Mouse (Mus musculus): ENCODE measurements around the gene Ppil2.

DNA sequence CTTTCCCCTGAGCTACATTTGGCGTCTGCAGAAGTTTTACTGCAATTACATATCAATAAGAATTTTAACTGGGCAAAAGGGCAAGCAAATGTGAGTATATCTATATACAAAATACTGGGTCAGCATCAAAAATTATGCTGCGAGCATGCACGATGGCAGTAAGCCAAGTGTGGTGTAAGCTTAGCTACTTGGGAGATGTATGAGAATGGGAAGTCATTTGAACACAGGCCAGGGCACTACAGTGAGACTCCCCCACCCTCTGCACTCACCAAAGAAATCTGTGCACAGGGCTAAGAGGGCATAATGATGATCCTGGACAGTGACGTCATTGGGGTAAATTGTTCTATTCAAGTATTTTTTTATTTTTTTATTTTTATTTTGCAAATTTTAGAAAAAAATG is 6.5 kb downstream of the Ppil2 start:
- no peak for TF ChIP-seq CTCF (IDR thresholded peaks at IDR 0.05; ENCODE audit: low read depth, low read length)
- no peak for TF ChIP-seq POLR2A (IDR thresholded peaks at IDR 0.05; ENCODE audit: borderline replicate concordance, low read depth, low read length)

All from bone marrow macrophage, adult 2 months (primary cell).